Mouse (Mus musculus) urinary bladder, adult 18-20 months (tissue): ENCODE data around the gene Lrrc4.

ENCODE experiments used
- DNase-seq, 2 experiments: peaks; one replicate each; pipeline ENCODE4 v3.0.0; 2022; ENCODE audit warnings: low spot score in 2 of 2, mixed read lengths in 2 of 2

Lrrc4 gene

DNA sequence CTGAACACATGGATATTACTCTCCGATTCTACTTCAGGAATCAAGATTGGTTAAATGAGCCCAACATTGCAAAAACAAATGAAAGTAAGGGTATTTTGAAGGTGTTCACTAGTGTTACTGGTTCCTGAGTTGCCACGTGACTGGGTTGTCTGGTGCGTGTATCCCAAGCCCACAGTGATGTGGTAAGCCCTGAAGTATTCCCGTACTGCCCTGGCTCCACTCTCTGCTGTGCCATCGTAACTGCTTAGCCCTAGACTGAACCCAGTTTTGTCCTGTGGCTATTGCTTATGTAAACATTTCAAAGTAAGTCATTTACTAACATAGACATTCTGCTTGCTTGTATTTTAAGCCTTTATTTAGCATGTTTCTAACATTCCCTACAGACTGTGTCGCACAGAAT, 100.3 kb downstream of the Lrrc4 start:
- DNase-seq = no peak

DNA sequence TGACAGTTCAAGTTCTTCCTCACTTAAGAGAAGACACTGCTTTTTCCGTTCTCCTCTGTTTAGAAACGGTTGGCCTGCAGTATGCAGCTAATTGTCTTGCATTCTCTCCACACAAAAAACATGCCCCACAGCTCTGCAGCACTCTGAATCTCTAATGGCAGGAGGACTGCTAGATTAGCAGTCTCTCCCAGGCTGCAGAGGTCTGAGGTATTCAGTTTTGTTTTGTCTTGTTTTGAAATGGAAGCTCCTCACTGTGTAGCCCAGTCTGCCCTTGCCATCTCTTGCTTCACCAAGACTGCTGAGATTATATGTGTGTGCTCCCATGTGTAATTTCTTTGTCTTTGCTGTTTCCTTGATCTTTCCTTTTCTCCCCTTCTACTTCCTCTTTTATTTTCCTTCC, 101.9 kb downstream of the Lrrc4 start:
- no peak for DNase-seq

DNA sequence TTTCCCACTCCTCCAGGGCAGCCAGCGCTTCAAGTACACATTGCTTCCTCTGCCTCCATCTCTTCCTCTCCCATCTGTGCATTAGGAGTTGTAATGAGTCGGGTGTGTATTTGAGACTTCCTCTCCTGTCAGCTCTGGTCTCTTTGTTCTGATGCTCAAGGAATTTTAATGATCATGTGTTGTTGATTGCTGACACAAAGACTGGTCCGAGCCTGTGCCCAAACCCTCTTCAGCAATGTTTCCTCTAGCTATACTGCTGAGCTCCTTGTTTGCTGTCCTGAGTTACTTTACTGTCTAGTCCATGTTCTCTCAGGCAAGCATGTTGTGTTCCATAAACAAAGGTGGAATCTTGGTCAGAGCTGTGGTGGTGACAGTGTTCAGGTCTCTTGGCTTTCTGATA, 102.3 kb downstream of the Lrrc4 start:
- DNase-seq = no peak

DNA sequence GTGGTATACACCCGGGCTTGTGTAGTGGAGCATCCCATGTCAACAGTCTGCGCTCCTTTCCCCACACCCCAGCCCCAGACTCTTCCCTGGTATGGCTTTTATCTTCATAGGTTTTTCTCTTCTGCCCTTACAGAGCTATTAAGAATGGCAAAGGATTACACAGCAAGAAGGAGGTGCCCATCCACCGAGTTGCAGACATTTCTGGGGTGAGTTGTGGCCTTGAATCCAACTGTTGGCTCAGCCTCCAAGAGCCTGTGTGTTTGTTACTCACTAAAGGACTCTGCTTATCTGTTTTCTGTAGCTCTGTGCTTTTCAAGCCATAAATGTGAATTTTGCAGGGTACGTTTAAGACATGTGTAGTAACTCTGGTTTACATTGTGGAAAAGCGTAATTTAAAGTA, 106.8 kb downstream of the Lrrc4 start:
- DNase-seq = no peak

DNA sequence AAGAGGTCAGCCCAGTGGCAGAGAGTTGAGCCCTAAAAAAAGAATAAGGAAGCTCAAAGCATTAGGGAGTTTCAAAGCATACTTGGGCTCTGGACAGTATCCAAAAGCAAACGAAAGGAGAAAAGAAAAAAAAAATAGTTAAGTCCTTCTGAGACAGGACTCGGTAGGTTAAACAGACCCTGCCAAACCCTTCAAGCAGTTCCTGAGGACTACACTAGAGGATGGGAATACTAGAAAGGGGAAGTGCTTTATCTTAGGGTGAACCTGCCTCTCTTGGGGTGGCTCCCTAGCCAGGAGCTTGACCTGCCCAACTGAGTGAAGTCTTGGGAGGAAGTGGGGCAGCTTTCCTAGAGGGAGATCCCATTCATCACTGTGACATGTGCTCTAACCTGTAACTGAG, 108.5 kb downstream of the Lrrc4 start:
- no peak for DNase-seq

DNA sequence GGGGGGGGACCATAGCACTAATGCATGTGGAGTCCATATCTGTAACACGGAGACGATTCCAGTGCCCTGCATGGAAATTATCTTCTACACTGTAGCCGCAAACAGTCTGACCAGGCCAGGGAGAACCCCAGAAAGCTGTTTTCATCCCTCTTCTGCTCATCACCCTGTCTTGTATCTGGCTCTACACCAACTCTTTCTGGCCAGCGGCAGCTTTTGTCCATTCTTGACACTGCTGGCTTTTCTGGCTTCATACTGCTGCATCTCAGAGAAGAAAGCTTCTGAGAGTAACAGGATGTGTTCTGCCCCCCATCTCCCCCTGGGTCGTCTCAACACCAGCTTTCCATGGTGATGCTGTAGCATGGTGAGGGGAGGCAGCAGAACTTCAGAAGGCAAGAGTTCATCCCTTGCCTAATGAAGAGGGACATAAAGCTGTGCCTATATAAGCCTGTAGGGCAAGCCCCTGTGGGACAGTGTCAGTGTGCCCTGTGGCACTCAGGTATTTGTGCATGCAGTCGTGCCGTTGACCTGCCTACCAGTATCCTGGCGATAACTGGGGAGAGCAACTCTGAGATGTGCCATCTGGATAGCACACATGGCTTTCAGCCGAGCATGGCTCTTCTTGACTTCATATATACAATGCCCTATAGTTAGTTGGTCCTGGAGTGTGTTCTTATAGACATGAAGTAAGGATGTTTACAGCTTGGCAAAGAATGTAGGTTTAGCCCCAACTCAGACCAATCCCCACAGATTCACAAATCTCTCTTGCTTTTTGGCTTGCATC, 111.0 kb downstream of the Lrrc4 start:
- DNase-seq = no peak

DNA sequence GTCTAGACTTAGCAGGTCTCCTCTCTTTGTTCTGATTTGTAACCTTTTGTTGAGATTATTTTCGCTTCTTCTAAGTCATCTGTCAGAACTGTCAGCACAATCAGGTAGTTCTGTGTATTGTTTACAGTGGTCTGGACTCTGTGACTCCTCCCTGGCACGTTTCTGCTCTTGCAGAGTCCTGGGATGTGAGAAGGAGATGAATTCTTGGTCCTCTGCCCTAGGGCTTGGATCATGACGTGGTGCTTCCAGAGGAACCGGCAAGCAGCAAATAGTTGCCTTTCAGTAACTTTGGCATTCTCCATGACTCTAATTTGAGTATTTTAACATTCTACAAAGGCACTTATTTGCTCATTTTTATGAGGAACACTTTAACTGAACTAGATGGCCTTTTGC, 113.7 kb downstream of the Lrrc4 start:
- no peak for DNase-seq

DNA sequence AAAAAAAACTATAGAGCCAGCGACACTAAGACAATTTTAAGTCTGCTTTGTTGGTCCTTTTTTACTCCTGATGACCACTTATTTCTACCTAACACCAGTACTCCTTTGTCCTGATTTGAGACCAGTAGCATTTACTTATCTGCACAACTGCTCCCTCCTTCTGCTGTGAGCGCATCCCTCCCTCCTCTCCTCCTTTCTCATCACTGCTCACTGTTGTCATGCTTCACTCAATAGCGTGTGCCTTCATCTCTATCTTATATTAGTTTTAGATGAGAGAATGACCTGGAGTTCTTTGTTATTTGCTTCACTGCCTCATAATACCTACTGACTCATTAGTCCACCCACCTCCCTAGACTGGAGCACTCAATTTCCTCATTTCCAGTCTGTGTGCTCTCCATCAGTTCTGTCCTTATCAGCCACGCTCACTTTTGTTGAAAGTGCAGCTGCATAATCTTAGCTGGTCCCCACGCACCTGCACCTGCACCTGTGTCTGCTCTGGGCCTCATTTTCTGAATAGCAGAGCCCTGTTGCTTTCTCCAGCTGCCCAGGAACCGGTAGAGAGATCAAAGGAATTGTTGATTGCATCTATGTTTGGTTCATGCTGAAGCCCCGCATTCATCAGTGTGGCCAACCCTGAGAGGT, 114.2 kb downstream of the Lrrc4 start:
- no peak for DNase-seq

DNA sequence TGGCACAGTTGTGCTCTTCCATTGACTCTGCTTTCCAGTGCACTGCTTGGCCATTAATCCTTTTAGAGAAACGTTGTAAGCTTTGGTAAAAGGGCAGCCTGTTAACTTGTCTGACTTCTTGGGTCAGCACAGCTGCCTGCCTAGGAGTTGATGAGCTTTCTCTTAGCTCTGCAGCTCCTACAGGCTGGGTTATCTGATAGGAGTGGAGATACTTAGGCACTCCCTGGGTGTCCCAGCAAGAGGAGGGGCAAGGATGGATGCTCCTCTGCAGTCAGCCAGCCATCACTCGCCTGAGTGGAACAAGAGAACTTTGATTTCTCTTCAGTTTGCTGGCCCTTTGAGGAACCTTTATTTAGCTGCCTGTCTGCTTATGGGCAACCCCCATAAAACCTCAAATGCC, 121.5 kb downstream of the Lrrc4 start:
- no peak for DNase-seq

DNA sequence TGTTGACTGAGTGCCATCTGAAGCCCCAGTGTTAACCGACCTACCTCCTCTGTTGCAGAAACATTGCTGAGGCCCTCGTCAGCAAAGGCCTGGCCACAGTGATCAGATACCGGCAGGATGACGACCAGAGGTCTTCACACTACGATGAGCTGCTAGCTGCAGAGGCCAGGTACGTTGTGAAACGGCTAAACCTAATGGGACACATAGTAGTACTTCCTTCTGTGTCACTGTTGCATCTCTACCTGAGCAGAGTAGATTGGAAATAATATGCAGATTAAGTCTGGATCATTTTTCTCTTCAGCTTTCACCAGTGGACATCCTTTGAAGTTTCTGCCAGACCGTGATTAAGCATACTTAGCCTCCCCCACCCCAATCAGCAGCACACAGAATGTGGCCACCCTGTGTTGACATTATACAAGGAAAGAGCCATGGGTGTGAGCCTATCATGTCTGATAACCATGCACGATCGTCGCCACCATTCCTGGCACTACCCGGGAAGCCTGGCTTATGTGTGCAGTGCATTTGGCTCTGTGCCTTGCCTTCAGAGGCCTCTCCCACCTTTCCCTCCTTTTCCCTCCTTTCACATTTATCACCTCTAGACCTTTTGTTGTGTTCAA, 124.5 kb downstream of the Lrrc4 start:
- no peak for DNase-seq

DNA sequence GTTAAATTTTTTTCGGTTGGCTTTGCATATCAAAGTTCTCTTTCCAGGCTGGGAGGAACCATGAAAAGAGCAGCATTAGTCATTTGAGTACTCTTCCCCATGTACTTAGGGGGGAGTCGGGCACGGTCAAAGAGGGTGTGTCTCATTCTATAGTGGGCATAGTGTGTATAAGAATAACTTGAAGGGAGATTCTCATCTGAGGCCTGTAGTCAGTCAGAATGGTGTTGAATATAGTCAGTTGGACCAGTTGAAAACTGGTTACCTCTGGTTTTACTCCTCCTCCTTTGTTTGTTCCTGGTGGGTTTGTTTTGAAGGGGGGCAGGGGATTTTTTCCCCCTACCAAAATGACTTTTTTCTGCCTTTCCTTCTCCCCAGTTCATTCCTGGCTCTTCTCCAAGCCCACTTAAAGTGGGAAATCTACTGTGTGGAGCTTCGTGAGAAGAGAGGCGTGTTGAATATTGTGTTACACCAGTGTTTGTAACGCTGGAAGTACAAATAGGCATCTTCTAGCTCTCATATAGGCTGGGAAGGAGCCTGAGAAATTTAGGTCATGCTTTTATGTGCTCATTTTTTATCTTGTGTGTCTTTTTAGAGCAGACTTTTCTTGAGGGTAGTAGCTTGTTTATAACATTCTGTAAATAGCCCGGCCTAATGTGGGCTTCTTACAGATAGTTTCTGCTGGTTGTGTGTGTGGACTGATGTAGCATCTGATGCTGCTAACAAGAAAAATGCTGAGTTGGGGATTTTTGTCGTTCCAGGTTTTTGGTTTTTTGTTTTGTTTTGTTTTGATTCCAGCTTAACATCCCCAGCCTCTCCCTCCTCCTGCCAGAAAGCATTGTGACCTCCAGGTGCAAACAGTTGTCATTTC, 125.2 kb downstream of the Lrrc4 start:
- DNase-seq = no peak

DNA sequence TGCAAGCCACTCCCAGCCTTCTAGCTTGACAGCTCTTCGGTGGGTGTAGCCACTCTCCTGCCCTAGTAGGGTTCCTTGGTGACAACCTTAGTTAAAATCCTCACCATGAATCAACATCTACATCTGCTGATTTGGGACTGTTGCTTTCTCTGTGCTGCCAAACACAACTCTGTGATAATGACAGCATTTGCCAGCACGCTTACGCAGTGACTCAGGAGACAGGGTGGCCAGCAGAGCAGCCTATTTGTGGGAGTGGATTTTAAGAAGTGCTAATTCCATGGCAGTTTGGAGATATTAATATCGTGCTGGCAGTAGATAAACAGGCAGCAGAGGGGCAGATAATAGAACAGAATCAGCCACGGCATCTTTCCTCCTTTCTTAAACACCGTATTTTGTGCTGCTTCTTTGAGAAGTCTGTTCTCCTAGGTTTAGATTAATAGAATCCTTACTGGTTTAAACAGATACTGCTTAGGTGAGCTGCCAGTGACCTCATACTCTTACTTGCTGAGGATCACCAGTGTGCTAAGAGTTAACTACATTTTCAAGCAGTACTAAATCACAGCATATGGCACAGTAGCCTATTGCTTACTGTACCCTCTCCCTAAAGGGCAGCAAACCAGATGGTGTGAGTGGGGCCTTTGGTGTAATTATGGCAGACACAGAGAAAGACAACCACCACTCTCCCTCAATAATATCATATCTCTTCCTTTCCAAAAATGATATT, 126.0 kb downstream of the Lrrc4 start:
- DNase-seq = no peak

DNA sequence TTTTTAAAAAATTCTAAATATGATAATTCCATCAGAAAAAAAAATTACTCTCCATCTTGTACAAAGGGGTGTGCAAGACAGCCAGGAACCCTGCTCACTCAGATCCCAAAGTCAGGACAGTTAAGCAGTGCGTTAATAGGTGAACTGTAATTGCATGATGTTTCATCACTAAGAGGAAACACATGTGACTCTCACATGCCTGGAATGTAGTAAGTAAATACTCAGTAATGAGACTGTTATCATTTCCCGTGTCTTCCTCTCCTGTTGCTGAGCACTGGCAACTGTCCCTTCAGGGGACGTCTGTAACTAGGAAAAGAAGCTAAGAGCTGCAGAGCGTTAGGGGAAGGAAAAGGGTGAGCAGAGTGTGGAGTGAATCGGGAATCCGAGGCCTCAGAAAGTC, 126.9 kb downstream of the Lrrc4 start:
- no peak for DNase-seq

DNA sequence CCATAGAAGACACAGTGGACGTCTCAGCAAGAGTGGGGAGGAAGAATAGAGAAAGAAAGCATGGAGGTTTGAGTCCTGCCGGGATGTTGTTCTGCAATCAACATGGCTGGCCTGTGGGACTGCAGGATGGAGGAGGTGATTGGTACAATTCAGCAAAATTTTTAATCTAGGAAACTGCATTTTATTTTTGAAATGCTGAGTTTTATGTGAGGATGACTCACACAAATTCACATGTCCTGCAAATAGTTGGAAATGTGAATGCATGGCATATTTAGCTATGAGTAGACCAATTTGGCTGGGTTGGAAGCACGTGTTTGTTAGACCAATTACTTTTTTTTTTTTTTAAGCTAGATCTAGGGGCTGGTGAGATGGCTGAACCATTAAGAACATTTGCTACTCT, 134.3 kb downstream of the Lrrc4 start:
- no peak for DNase-seq

DNA sequence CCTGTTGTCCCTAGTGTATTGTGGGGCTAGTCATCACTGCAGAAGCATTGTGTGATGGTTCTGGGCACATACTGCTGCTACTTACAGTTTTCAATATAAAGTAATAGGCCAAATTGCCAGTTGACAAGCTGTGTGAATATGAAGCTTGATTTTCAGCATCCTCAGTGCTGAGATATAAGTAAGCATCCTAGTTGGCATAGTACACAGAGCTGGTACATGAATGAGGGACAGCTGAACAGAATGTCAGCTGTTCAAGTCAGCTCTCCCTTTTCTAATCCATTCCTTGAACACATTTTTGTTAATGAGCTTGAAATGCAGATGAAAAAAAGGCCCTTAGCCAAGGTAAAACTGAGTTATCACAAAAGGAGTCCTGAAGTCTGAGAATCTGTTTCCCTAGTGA, 138.9 kb downstream of the Lrrc4 start:
- DNase-seq = no peak

DNA sequence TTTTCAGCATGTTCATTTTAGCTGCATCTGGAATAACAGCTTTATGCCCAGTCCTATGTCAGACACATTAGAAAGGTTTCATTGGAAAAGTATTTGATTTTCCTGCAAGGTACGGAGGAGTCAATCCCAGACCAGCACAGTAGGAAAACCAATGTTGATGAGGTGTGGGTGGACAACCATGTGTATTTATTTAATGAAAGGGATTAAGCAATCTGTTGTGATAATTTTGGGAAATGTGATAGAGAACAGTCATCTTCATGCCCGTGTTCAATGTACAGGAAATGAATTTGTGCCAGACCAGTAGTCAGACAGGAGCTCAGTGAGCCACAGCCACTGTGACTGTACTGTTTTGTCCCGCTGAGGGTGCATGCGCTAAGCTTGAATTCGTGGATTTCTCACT, 143.8 kb downstream of the Lrrc4 start:
- no peak for DNase-seq

DNA sequence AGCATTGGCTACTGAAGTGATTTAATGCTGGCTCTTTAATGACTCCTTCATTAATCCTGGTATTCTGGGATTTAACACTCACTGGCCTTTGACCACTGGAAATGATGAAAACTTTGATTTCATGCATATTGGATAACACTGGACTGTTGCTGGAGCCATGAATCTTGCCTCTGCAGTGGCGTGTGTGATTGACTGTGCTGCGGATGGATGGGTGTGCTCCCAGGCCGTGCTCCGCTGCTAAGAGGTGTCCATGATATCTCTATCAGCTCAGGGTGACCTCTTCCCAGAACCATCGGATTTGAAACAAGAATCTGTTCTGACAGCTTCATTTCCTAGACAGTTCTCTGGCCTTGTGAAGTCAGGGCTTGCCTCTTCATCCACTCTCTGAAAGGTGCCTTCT, 145.8 kb downstream of the Lrrc4 start:
- no peak for DNase-seq

DNA sequence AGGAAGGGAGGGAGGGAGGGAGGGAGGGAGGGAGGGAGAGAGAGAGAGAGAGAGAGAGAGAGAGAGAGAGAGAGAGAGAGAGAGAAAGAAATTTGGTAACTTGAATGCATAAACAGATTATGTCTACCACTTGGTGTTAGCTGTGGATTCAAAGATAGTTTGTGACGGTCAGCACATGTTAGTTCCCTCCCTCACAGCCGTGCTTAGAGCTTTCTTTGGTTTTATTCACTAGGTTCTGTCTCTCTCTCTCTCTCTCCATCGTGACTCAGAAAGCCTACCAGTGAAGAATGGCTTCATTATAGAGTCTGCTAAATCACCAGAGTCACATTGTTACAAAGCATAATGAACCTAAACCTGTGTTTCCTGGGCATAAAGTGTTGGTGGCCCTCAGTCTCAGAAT, 146.5 kb downstream of the Lrrc4 start:
- no peak for DNase-seq

DNA sequence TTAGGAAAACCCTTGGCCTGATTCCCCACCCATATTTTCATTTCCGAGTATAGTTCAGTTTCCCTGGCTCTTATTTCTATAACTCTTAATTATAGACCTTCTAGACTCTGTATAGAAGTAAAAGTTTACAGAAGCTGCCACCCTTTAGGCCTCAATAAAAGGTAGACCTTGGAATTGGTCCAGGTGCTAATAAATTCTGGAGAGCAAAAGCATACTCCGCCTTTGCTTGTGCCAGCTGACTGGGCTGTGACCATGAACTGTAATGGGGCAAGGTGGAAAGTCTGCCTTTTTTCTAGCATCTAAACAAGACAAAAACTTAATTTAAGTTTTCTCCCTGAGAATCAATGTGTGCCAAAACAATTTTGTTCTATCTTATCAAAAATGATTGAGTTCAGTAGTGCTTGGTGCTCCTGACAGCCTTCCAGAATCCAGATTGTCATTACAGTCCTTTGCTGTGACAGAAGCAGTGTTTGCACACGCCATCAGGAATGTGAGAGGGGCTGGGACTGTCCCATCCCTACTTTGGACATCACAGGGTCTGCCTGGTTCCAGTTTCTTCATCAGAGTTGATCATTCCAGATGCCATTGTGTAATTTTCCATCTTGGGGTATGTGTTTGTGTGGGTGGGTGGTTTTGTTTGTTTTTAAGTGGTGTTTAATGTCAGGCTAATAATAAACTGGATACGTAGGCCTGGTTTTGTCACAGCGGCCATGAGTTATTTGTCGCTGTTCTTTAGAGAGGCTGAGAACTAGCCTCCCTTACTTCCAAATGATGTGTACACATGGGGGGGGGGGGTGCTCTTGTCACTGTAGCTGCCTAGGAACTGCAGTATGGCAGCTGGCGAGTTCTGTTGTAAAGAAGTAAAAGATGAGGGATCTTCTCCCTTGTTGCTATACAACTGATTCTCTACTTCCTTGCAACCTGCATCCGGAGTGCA, 149.8 kb downstream of the Lrrc4 start:
- no peak for DNase-seq

DNA sequence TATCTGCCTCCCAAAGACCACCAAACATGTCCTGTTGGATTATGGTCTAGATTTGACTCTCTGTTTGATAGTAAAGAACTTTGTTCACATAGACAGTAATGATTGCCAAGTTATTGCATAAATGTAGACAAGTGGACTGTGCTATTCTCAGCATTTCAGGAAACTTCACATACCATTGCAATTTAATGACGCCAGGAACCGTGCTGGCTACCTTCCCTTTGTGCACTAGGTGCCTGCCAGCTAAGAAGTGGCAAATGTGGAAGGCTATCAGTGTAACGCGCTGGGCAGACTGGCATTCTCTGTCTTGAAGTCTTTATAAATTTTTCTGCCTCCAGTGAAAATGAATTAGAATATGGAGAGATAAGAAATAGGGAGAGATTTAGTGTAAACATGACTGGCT, 151.0 kb downstream of the Lrrc4 start:
- no peak for DNase-seq

DNA sequence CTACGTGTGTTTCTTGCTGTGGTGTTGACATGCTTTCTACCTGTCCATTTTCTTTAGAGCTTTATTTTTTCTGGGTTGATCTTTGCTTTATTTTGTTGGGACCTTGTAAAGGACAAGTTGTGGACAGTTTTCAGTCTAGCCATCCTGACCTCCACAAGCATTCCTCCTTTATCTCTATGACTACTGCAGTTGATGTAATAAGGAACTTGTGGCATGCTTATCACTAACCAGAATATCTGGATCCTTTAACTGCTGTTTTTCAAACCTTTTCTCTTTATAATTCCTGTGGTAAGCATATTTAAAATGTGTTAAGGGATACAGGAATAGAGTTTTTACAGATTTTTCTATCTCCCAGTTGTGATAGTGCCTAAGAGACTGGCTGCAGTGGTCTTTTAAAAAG, 152.7 kb downstream of the Lrrc4 start:
- no peak for DNase-seq
